Mouse (Mus musculus) spleen, embryonic (tissue): ENCODE results near the gene Dmxl2.

ENCODE experiments used
- CTCF ChIA-PET: fragments of 350-600 bp; sonication (Branson Sonifier 250); formaldehyde crosslinking; loops from one replicate; lab custom pipeline; 2022; lab: Charles Lee

Gene Dmxl2

GRCm38 (mm10) chr9:54499791-54500190 is 1.6 kb downstream of the Dmxl2 start:
- CTCF ChIA-PET: no interaction called here

- CTCF ChIA-PET: no interaction called here
Observed at GRCm38 (mm10) chr9:54499291-54499690, 2.1 kb downstream of the Dmxl2 start.

GRCm38 (mm10) chr9:54490431-54490830 is 11.0 kb downstream of the Dmxl2 start:
- CTCF ChIA-PET: no interaction called here

GRCm38 (mm10) chr9:54489599-54489998 is 11.8 kb downstream of the Dmxl2 start:
- CTCF ChIA-PET: interaction anchor here (0.9 kb wide), 1 partner anchor 15 kb away, joined by 12 read pairs; no protein-coding TSS in a partner anchor

- CTCF ChIA-PET: no interaction called here
Observed at GRCm38 (mm10) chr9:54484927-54485326, 16.5 kb downstream of the Dmxl2 start.

GRCm38 (mm10) chr9:54483215-54483614 is 18.2 kb downstream of the Dmxl2 start:
- CTCF ChIA-PET: no interaction called here

- CTCF ChIA-PET: no interaction called here
Observed at GRCm38 (mm10) chr9:54482763-54483162, 18.7 kb downstream of the Dmxl2 start.

GRCm38 (mm10) chr9:54479054-54479453 is 22.4 kb downstream of the Dmxl2 start:
- CTCF ChIA-PET: no interaction called here

GRCm38 (mm10) chr9:54478117-54478516 is 23.3 kb downstream of the Dmxl2 start:
- CTCF ChIA-PET: no interaction called here

- CTCF ChIA-PET: interaction anchor here (0.6 kb wide), 1 partner anchor 14 kb away, joined by 12 read pairs; no protein-coding TSS in a partner anchor
Observed at GRCm38 (mm10) chr9:54474546-54474945, 26.9 kb downstream of the Dmxl2 start.

- CTCF ChIA-PET: interaction anchor here (0.6 kb wide), 1 partner anchor 15 kb away, joined by 12 read pairs; no protein-coding TSS in a partner anchor
Observed at GRCm38 (mm10) chr9:54474031-54474430, 27.4 kb downstream of the Dmxl2 start.

GRCm38 (mm10) chr9:54472784-54473183 is 28.6 kb downstream of the Dmxl2 start:
- CTCF ChIA-PET: no interaction called here

- CTCF ChIA-PET: no interaction called here
Observed at GRCm38 (mm10) chr9:54469339-54469738, 32.1 kb downstream of the Dmxl2 start.

- CTCF ChIA-PET: no interaction called here
Observed at GRCm38 (mm10) chr9:54467433-54467933, 33.9 kb downstream of the Dmxl2 start.

- CTCF ChIA-PET: no interaction called here
Observed at GRCm38 (mm10) chr9:54463483-54464054, 37.9 kb downstream of the Dmxl2 start.

- CTCF ChIA-PET: no interaction called here
Observed at GRCm38 (mm10) chr9:54439015-54439414, 62.4 kb downstream of the Dmxl2 start.

- CTCF ChIA-PET: no interaction called here
Observed at GRCm38 (mm10) chr9:54438246-54438645, 63.2 kb downstream of the Dmxl2 start.

GRCm38 (mm10) chr9:54416238-54416637 is 85.2 kb downstream of the Dmxl2 start:
- CTCF ChIA-PET: no interaction called here

GRCm38 (mm10) chr9:54356756-54357155 is 144.7 kb downstream of the Dmxl2 start:
- CTCF ChIA-PET: no interaction called here

- CTCF ChIA-PET: no interaction called here
Observed at GRCm38 (mm10) chr9:54342026-54342425, 159.4 kb downstream of the Dmxl2 start.

- CTCF ChIA-PET: no interaction called here
Observed at GRCm38 (mm10) chr9:54336532-54337144, 164.8 kb downstream of the Dmxl2 start.

GRCm38 (mm10) chr9:54335582-54335981 is 165.8 kb downstream of the Dmxl2 start:
- CTCF ChIA-PET: no interaction called here

GRCm38 (mm10) chr9:54329201-54329600 is 172.2 kb downstream of the Dmxl2 start:
- CTCF ChIA-PET: no interaction called here
